Mouse (Mus musculus) kidney, embryonic 14.5 days (tissue): Measurements from ENCODE around the gene Ror1. TPM values are rescaled to one million over a fixed set of nuclear protein-coding genes. Genes with fewer than 3 reads are reported as not detected.

Experiments
- ATAC-seq: fragments of 200-750 bp; cut with Nextera tagmentation; 2 replicates; pipeline ENCODE4 v1.8.0; 2017; ENCODE audit warnings: moderate number of reproducible peaks, mild to moderate bottlenecking, moderate TSS enrichment, moderate library complexity; ENCODE audit not compliant: low FRiP score, low TSS enrichment
- H3K27ac ChIP-seq: fragments of 300-500 bp; sonication (generic); 2 replicates; pipeline ENCODE4 v1.5.1; 2014; ENCODE audit warnings: low read depth, mild to moderate bottlenecking, low read length, moderate library complexity, mixed read lengths
- H3K27me3 ChIP-seq: fragments of 300-500 bp; sonication (generic); 2 replicates; pipeline ENCODE4 v1.6.1; 2014; ENCODE audit warnings: mild to moderate bottlenecking, low read length; ENCODE audit not compliant: control insufficient read depth, insufficient read depth
- H3K36me3 ChIP-seq: fragments of 300-500 bp; sonication (generic); 2 replicates; pipeline ENCODE4 v1.6.1; 2014; ENCODE audit warnings: low read length, mixed read lengths; ENCODE audit not compliant: control insufficient read depth, insufficient read depth
- H3K4me1 ChIP-seq: fragments of 300-500 bp; sonication (generic); 2 replicates; pipeline ENCODE4 v1.6.1; 2014; ENCODE audit warnings: low read length, mixed read lengths; ENCODE audit not compliant: control insufficient read depth, insufficient read depth
- H3K4me2 ChIP-seq: fragments of 300-500 bp; sonication (generic); replicated peaks from 2 replicates; pipeline ENCODE4 v1.6.1; 2014; ENCODE audit warnings: low read depth, mild to moderate bottlenecking, low read length
- H3K4me3 ChIP-seq: fragments of 300-500 bp; sonication (generic); 2 replicates; pipeline ENCODE4 v1.5.1; 2014; ENCODE audit warnings: mild to moderate bottlenecking, low read length
- H3K9ac ChIP-seq: fragments of 300-500 bp; sonication (generic); 2 replicates; pipeline ENCODE4 v1.6.1; 2014; ENCODE audit warnings: low read depth, mild to moderate bottlenecking, low read length, moderate library complexity
- H3K9me3 ChIP-seq: fragments of 300-500 bp; sonication (generic); 2 replicates; pipeline ENCODE4 v1.6.1; 2016; ENCODE audit warnings: low read length; ENCODE audit not compliant: control insufficient read depth
- WGBS: fragments of 180-500 bp; shearing (Covaris S2); extraction: QIAGEN DNeasy Blood & Tissue Kit; methylation state at CpG from one replicate; pipeline ENCODE4 v1.1.7; 2014; 5-methylcytosine and 5-hydroxymethylcytosine counted together
- polyA plus RNA-seq: library from polyadenylated mRNA; unstranded; fragments of >200 nt; fragmentation: Nextera tagmentation; extraction: Ambion mirVana; gene quantifications from 2 replicates; pipeline ENCODE4 v1.2.1, GENCODE M21; 2014

Gene Ror1
- polyA plus RNA-seq, 1 experiment from 2014 or later: 12.8 TPM

DNA sequence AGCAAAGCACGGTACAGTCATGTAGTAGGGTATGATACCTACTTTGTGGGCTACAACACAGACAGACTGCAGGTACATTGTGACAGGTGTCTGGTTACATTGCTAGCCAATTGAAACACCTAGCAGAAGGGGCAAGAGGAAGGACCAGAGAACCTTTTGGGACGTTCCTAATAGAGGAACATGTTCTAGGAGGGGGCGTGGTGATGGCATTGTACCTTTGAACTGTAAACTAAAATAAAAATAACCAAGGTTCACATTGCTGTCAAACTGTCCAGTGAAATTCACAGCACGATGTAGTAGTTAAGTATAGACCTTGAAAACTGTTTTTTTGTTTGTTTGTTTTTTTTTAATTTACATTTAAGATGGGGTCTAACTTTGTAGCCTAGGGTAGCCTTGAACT, 40.5 kb downstream of the Ror1 start:
- ATAC-seq: no peak
- H3K9me3 ChIP-seq: no peaks in the 10 kb centered on the region
- 86% methylated on average over 4 of the region's 4 CpGs for WGBS

DNA sequence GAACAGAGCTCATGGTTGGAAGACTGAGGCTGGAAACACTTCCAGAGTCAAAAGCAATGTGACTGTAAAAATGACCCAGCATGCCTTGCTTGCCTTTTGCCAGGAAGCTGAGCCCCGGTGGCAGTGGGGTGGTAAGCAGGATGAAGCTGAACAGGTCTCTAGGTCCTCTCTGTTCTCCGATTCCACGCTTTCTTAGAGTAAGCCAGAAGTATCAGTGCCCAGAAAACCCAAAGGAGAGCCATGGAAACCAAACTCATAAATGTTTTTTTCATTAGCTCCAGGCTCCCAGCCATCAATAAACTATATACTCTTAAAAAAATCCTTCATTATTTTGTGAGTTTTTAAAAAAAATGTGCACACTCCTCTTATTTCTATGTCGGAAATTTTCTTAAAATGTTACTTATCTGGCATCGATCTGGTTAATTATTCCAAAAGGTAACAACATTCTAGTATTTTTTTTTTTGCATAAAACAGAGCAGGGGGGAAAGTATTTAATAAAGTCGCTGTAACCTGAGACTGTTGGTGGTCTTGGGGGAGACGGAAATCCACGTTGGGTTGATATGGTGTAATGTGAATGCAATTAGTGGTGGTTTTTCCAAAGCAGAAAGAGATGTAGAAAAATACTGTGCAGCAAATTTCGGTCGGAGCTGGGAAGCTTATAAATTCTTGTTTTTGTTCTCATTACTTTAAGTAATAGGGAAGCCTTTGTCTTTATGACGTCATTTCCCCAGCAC, 41.7 kb downstream of the Ror1 start:
- WGBS: 81% methylated on average over 11 of the region's 11 CpGs
- no peak overlapping the region for H3K9ac ChIP-seq
- H3K9me3 ChIP-seq: no peaks in the 10 kb centered on the region
- no peaks in the 10 kb centered on the region for H3K4me1 ChIP-seq
- no peaks in the 10 kb centered on the region for H3K36me3 ChIP-seq
- ATAC-seq: no peak
- no peak overlapping the region for H3K4me3 ChIP-seq
- no peak overlapping the region for H3K27ac ChIP-seq
- no peak overlapping the region for H3K4me2 ChIP-seq
- H3K27me3 ChIP-seq: no peaks in the 10 kb centered on the region

More for the DNA sequence above, 40.5 kb downstream of the Ror1 start:
- Histone ChIP-seq H3K9ac (no peak overlapping the region), H3K36me3 (no peaks in the 10 kb centered on the region), H3K27ac (no peak overlapping the region), H3K27me3 (no peaks in the 10 kb centered on the region), H3K4me1 (peaks cover under 1% of the 10 kb centered on the region; the same call in 1 of the 2 replicates), H3K4me3 (no peak overlapping the region), H3K4me2 (no peak overlapping the region)

DNA sequence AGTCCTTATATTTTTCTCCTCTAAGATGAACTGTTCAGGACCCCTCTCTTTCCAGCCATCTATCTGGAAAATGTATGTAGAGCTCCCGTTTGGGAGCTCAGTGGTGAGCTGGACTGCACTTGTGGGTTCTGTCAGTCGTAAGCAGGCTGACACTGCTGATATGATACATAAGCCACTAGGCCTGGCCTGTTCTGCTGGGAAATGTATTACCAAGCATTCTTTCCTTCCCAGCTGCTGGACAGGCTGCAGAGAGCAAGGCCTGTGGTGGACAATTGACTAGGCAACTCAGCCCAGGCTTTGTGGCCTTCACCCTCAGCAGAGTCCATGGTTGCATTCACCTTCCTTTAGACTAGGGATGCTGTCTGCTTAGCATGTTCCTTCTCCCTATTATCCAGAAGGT, 46.0 kb downstream of the Ror1 start:
- no peaks in the 10 kb centered on the region for H3K36me3 ChIP-seq
- no peaks in the 10 kb centered on the region for H3K27me3 ChIP-seq
- no peaks in the 10 kb centered on the region for H3K9me3 ChIP-seq
- H3K4me1 ChIP-seq: no peaks in the 10 kb centered on the region
- no peak overlapping the region for H3K9ac ChIP-seq
- no peak overlapping the region for H3K27ac ChIP-seq
- H3K4me3 ChIP-seq: no peak overlapping the region
- WGBS: 58% methylated on average over 2 of the region's 2 CpGs
- ATAC-seq: no peak
- no peak overlapping the region for H3K4me2 ChIP-seq

DNA sequence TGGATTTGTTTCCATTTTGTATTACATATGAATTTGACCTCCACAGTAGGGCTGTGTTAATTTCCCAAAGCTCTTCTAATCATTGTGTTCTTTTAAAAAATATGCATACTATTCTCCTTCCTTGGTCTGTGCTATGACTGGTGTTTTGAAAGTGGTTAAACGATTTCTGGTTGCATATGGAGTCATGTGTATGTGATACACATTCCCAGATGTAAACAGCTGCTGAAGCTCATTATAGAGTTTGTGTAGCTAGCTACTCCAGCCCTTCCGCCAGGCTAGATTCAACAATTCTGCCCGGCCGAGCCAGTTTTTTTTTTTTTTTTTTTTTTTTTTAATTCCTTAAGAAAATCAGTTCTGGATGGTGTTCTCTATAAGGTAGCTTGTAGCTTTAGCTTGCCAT, 49.2 kb downstream of the Ror1 start:
- ATAC-seq: no peak
- Histone ChIP-seq H3K9ac (no peak overlapping the region), H3K4me1 (no peaks in the 10 kb centered on the region), H3K27ac (no peak overlapping the region), H3K27me3 (no peaks in the 10 kb centered on the region), H3K9me3 (no peaks in the 10 kb centered on the region), H3K36me3 (no peaks in the 10 kb centered on the region), H3K4me2 (no peak overlapping the region), H3K4me3 (no peak overlapping the region)
- WGBS: 76% methylated on average over 4 of the region's 4 CpGs

DNA sequence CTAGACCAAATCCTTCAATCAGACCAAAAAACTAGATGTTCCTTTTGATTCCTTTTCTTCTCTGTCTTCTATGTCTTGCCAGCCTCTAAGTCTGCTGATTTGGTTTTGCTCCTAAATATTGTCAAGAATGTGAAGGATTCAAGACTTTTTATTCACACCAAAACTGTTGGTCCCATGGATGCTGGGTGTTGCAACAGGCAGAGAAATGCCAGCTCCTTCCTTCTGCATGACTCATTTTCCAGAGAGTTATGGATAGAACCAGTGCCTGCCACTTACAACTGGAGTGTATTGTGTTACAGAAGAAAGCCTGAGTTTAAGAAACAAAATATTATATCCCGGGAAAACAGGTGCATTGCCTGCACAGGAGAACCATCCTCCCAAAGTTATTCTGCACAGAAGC, 55.2 kb downstream of the Ror1 start:
- Histone ChIP-seq H3K27ac (no peak overlapping the region), H3K9ac (no peak overlapping the region), H3K4me1 (peaks cover 9% of the 10 kb centered on the region), H3K4me3 (no peak overlapping the region), H3K4me2 (no peak overlapping the region), H3K36me3 (no peaks in the 10 kb centered on the region), H3K27me3 (no peaks in the 10 kb centered on the region), H3K9me3 (no peaks in the 10 kb centered on the region)
- no peak for ATAC-seq
- 90% methylated on average over 1 of the region's 1 CpGs for WGBS

DNA sequence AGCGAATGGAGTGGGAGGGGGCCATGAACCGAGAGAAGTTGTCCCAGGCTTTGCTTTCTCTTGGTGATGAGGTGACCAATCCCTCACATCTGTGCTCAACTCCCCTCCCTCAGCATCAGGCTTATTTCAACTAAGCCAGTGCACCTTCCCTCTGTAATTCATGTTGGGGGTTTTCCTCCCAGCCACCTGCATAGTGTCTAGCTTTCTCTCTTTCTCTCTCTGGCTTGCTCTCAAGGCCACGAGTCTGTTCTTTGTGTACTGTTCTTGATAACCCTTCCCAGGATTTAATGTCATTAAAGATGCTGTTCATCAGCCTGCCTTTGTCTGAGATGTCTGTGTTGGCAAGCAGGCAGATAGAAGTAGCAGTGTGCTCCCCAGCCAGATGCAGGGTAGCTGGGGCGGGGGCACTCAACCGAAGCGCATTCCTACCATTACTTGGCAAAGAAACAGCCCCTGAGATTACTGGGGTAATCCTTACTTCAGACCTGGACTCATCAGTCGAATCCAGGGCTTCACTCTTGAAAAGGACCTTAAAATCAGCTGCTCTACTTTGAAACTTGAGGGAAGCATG, 59.1 kb downstream of the Ror1 start:
- H3K9me3 ChIP-seq: no peaks in the 10 kb centered on the region
- no peak overlapping the region for H3K9ac ChIP-seq
- H3K27me3 ChIP-seq: no peaks in the 10 kb centered on the region
- H3K4me1 ChIP-seq: peaks cover 9% of the 10 kb centered on the region
- ATAC-seq: no peak
- H3K4me3 ChIP-seq: no peak overlapping the region
- no peaks in the 10 kb centered on the region for H3K36me3 ChIP-seq
- H3K27ac ChIP-seq: no peak overlapping the region
- WGBS: 61% methylated on average over 7 of the region's 7 CpGs
- no peak overlapping the region for H3K4me2 ChIP-seq

DNA sequence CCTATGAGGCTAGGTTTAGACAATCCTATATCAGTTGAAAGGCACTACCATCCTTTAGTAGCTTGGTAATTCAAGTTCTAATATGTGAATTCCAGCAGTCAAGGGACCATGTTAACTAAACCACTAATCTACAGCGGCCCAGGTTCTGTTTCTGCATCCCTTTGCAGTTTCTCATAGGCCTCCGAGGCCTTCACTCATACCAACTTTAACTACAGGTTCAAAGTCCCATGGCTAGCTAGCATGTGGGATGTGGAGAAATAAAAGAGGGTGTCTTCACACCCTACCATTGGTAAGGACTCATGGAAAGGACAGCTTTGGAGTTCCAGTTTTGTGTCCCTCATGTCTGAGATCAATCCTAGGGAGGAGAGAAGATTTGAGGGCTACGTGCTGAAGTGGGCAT, 60.1 kb downstream of the Ror1 start:
- H3K36me3 ChIP-seq: no peaks in the 10 kb centered on the region
- peaks cover 9% of the 10 kb centered on the region for H3K4me1 ChIP-seq
- H3K4me2 ChIP-seq: no peak overlapping the region
- H3K9ac ChIP-seq: no peak overlapping the region
- no peaks in the 10 kb centered on the region for H3K27me3 ChIP-seq
- H3K4me3 ChIP-seq: no peak overlapping the region
- no peaks in the 10 kb centered on the region for H3K9me3 ChIP-seq
- no peak for ATAC-seq
- H3K27ac ChIP-seq: no peak overlapping the region
- WGBS: 89% methylated on average over 3 of the region's 3 CpGs

DNA sequence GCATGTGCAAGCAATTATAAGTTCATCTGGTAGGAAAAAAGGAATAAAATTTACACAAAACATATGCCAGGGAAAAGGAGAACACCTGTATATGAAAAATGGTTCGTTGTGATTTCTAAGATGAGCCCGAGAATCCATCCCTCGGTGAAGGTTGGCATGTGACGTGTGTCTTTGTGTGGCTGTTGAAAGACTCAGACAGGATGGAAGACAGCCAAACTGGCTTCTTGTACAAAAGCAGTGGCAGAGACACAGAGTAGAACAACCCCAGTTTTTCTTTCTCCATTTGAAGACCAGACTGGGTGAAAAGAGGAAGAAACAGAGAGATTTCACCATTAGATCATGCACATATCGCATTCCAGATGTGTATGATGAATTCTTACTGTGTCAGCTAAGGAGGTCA, 62.8 kb downstream of the Ror1 start:
- H3K4me3 ChIP-seq: no peak overlapping the region
- no peaks in the 10 kb centered on the region for H3K9me3 ChIP-seq
- no peaks in the 10 kb centered on the region for H3K36me3 ChIP-seq
- peaks cover 9% of the 10 kb centered on the region for H3K4me1 ChIP-seq
- H3K27me3 ChIP-seq: no peaks in the 10 kb centered on the region
- ATAC-seq: no peak
- no peak overlapping the region for H3K27ac ChIP-seq
- WGBS: 94% methylated on average over 5 of the region's 5 CpGs
- H3K4me2 ChIP-seq: no peak overlapping the region
- H3K9ac ChIP-seq: no peak overlapping the region

DNA sequence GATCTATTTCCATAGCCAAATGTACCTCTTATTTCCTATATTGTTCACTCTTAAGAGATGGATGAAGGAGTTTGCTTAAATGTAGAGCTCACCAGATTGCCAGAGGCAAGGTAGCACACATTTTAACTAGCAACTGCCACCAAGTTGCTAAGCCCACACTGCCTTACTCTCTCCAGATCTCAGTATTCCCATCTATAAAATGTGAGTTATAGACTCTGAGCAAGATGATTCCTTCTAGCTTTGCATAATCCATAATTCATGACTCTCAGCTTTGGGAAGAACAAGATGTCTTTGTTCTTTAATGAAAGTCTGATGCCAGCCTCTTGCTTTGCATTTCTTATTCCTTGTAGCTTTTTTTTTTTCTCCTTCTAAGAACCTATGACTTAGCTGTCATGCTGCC, 64.6 kb downstream of the Ror1 start:
- Histone ChIP-seq H3K4me1 (no peaks in the 10 kb centered on the region; the same call in 1 of the 2 replicates), H3K27me3 (no peaks in the 10 kb centered on the region), H3K36me3 (no peaks in the 10 kb centered on the region), H3K4me3 (no peak overlapping the region), H3K9ac (no peak overlapping the region), H3K27ac (no peak overlapping the region), H3K4me2 (no peak overlapping the region), H3K9me3 (no peaks in the 10 kb centered on the region)
- no peak for ATAC-seq
